Mouse (Mus musculus) olfactory bulb, adult 2 months (tissue): Measurements from ENCODE around the gene Flvcr2.
A peak's percentile ranks its signal among the peaks of the same experiment; 100 is the strongest.

Source experiments
- CTCF ChIP-seq: fragments of 200-500 bp; IDR thresholded peaks from 2 replicates; pipeline ENCODE4 v1.5.1; 2012; ENCODE audit warnings: low read depth, mild to moderate bottlenecking, low read length, moderate library complexity; ENCODE audit not compliant: insufficient read depth
- POLR2A ChIP-seq: fragments of 200-500 bp; IDR thresholded peaks from 2 replicates; pipeline ENCODE4 v1.6.1; 2012; ENCODE audit warnings: mild to moderate bottlenecking, low read depth, low read length, moderate library complexity; ENCODE audit not compliant: insufficient read depth

DNA sequence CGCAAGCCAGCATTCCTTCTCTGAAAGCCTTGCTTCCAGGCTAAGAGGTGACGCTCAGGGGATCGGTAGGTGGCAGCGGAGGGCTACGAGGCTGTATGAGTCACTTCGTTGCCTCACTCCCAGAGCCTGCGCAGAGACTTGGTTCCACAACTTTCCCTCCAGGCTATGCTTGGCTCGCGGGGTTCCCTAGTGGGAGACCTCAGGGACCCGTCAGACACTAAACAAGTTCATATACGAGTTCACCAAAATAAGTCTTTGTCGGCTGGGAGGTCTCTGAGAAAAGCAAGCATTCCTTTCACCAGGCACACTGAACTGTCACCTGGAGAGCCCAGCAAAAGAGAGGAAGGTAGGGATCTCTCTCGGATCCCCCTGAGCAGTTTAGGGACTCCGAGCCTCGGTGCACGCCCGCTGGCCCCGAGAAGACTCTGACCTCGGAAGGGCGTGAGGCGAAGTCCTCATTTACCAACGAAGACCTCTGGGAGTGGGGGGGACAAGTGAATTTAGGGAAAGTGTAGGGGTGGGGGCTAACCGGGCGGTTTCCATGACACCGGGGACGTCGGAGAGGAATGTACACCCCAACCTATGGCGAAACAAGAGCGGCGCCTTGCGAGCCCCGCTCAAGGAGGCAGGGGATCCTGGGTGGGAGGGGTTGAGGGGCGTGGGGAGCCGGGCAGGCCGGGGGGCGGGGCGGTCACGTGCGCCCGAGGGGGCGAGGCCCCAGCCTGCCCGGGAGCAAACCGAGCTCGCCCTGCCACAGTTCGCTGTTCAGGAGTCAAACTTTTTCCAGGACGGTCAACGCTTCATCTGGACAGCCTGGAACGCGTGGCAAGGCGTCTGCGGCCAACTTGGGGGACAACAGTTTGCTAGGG is at the start of gene Flvcr2:
- peak; percentile 70; the same call in 1 of the 2 replicates for TF ChIP-seq CTCF
- TF ChIP-seq POLR2A, result no peak
